Mouse (Mus musculus): ENCODE results near the gene Hook2. TPM values are rescaled to one million over a fixed set of nuclear protein-coding genes. Genes with fewer than 3 reads are reported as not detected.

The Hook2 gene
- polyA plus RNA-seq, 1 experiment from 2014 or later = 13.0 TPM

GRCm38 (mm10) chr8:84952612-84953255 is 37.7 kb upstream of the Hook2 start:
- no peak overlapping the region for H3K4me3 ChIP-seq (ENCODE audit: low read depth, low read length)
- no peak for DNase-seq (ENCODE audit: low spot score)
- H3K36me3 ChIP-seq (ENCODE audit: control insufficient read depth, insufficient read depth, low read length) = peaks cover 4% of the 10 kb centered on the region
- H3K9ac ChIP-seq (ENCODE audit: low read length) = no peak overlapping the region
- no peaks in the 10 kb centered on the region for H3K9me3 ChIP-seq (replicated peaks; ENCODE audit: control insufficient read depth, low read length)
- no peak overlapping the region for H3K4me2 ChIP-seq (ENCODE audit: low read length)
- no peak for ATAC-seq
- H3K27ac ChIP-seq (ENCODE audit: low read depth, low read length) = no peak overlapping the region
- WGBS = 10% methylated on average over 18 of the region's 18 CpGs
- H3K27me3 ChIP-seq (replicated peaks; ENCODE audit: control insufficient read depth, insufficient read depth, low read length) = peaks cover 14% of the 10 kb centered on the region
- no peaks in the 10 kb centered on the region for H3K4me1 ChIP-seq (ENCODE audit: control insufficient read depth, insufficient read depth, low read length)

- no peaks in the 10 kb centered on the region for H3K27me3 ChIP-seq (replicated peaks; ENCODE audit: control insufficient read depth, insufficient read depth, low read length)
- no peaks in the 10 kb centered on the region for H3K9me3 ChIP-seq (replicated peaks; ENCODE audit: control insufficient read depth, low read length)
- H3K9ac ChIP-seq (ENCODE audit: low read length) = no peak overlapping the region
- H3K36me3 ChIP-seq (ENCODE audit: control insufficient read depth, insufficient read depth, low read length) = peaks cover 24% of the 10 kb centered on the region
- no peak overlapping the region for H3K27ac ChIP-seq (ENCODE audit: low read depth, low read length)
- no peaks in the 10 kb centered on the region for H3K4me1 ChIP-seq (ENCODE audit: control insufficient read depth, insufficient read depth, low read length)
- no peak overlapping the region for H3K4me2 ChIP-seq (ENCODE audit: low read length)
- H3K4me3 ChIP-seq (ENCODE audit: low read depth, low read length) = no peak overlapping the region
- 42% methylated on average over 2 of the region's 2 CpGs for WGBS
- peak; percentile 89 for DNase-seq (ENCODE audit: low spot score)
- peak; percentile 37 for ATAC-seq
Measured at GRCm38 (mm10) chr8:84956768-84957167, 33.6 kb upstream of the Hook2 start.

GRCm38 (mm10) chr8:84959811-84960210 is 30.6 kb upstream of the Hook2 start:
- Histone ChIP-seq H3K4me3 (ENCODE audit: low read depth, low read length) (no peak overlapping the region), H3K27ac (ENCODE audit: low read depth, low read length) (no peak overlapping the region), H3K9ac (ENCODE audit: low read length) (no peak overlapping the region), H3K4me2 (ENCODE audit: low read length) (no peak overlapping the region), H3K36me3 (ENCODE audit: control insufficient read depth, insufficient read depth, low read length) (peaks cover 29% of the 10 kb centered on the region), H3K4me1 (ENCODE audit: control insufficient read depth, insufficient read depth, low read length) (peaks cover under 1% of the 10 kb centered on the region; the same call in 1 of the 2 replicates), H3K9me3 (replicated peaks; ENCODE audit: control insufficient read depth, low read length) (no peaks in the 10 kb centered on the region), H3K27me3 (replicated peaks; ENCODE audit: control insufficient read depth, insufficient read depth, low read length) (no peaks in the 10 kb centered on the region)
- ATAC-seq (no peak), DNase-seq (ENCODE audit: low spot score) (no peak)
- 92% methylated on average over 7 of the region's 7 CpGs for WGBS

- no peak for DNase-seq (ENCODE audit: low spot score)
- peaks cover 22% of the 10 kb centered on the region for H3K36me3 ChIP-seq (ENCODE audit: control insufficient read depth, insufficient read depth, low read length)
- no peak overlapping the region for H3K27ac ChIP-seq (ENCODE audit: low read depth, low read length)
- H3K4me3 ChIP-seq (ENCODE audit: low read depth, low read length) = no peak overlapping the region
- no peak overlapping the region for H3K4me2 ChIP-seq (ENCODE audit: low read length)
- no peaks in the 10 kb centered on the region for H3K27me3 ChIP-seq (replicated peaks; ENCODE audit: control insufficient read depth, insufficient read depth, low read length)
- H3K4me1 ChIP-seq (ENCODE audit: control insufficient read depth, insufficient read depth, low read length) = peaks cover 13% of the 10 kb centered on the region
- no peak for ATAC-seq
- 89% methylated on average over 4 of the region's 4 CpGs for WGBS
- H3K9me3 ChIP-seq (replicated peaks; ENCODE audit: control insufficient read depth, low read length) = no peaks in the 10 kb centered on the region
- H3K9ac ChIP-seq (ENCODE audit: low read length) = no peak overlapping the region
Measured at GRCm38 (mm10) chr8:84963952-84964351, 26.5 kb upstream of the Hook2 start.

- H3K36me3 ChIP-seq (ENCODE audit: control insufficient read depth, insufficient read depth, low read length) = peaks cover 13% of the 10 kb centered on the region
- peak overlapping the region; percentile 77 for H3K9ac ChIP-seq (ENCODE audit: low read length)
- H3K4me1 ChIP-seq (ENCODE audit: control insufficient read depth, insufficient read depth, low read length) = peaks cover 17% of the 10 kb centered on the region
- H3K27me3 ChIP-seq (replicated peaks; ENCODE audit: control insufficient read depth, insufficient read depth, low read length) = no peaks in the 10 kb centered on the region
- ATAC-seq = peak; percentile 88
- under 1% methylated on average over 41 of the region's 41 CpGs for WGBS
- H3K4me2 ChIP-seq (ENCODE audit: low read length) = peak overlapping the region; percentile 92
- peak; percentile 99 for DNase-seq (ENCODE audit: low spot score)
- H3K27ac ChIP-seq (ENCODE audit: low read depth, low read length) = peak overlapping the region; percentile 65; the same call in 1 of the 2 replicates
- no peaks in the 10 kb centered on the region for H3K9me3 ChIP-seq (replicated peaks; ENCODE audit: control insufficient read depth, low read length)
- H3K4me3 ChIP-seq (ENCODE audit: low read depth, low read length) = peak overlapping the region; percentile 63
Measured at GRCm38 (mm10) chr8:84965731-84966291, 24.6 kb upstream of the Hook2 start.

GRCm38 (mm10) chr8:84966603-84967002 is 23.8 kb upstream of the Hook2 start:
- no peak overlapping the region; the same call in 1 of the 2 replicates for H3K4me2 ChIP-seq (ENCODE audit: low read length)
- 70% methylated on average over 3 of the region's 3 CpGs for WGBS
- H3K36me3 ChIP-seq (ENCODE audit: control insufficient read depth, insufficient read depth, low read length) = peaks cover 17% of the 10 kb centered on the region
- H3K4me1 ChIP-seq (ENCODE audit: control insufficient read depth, insufficient read depth, low read length) = peaks cover 21% of the 10 kb centered on the region
- no peaks in the 10 kb centered on the region for H3K27me3 ChIP-seq (replicated peaks; ENCODE audit: control insufficient read depth, insufficient read depth, low read length)
- H3K27ac ChIP-seq (ENCODE audit: low read depth, low read length) = no peak overlapping the region
- no peak overlapping the region for H3K4me3 ChIP-seq (ENCODE audit: low read depth, low read length)
- DNase-seq (ENCODE audit: low spot score) (no peak), ATAC-seq (0 out of 2 replicates have a peak, but pooled peaks have one; percentile 3)
- H3K9me3 ChIP-seq (replicated peaks; ENCODE audit: control insufficient read depth, low read length) = no peaks in the 10 kb centered on the region
- H3K9ac ChIP-seq (ENCODE audit: low read length) = peak overlapping the region; percentile 13; the same call in 1 of the 2 replicates

GRCm38 (mm10) chr8:84967532-84968304 is 22.7 kb upstream of the Hook2 start:
- Histone ChIP-seq H3K4me2 (ENCODE audit: low read length) (no peak overlapping the region), H3K9me3 (replicated peaks; ENCODE audit: control insufficient read depth, low read length) (no peaks in the 10 kb centered on the region), H3K27ac (ENCODE audit: low read depth, low read length) (no peak overlapping the region), H3K9ac (ENCODE audit: low read length) (peak overlapping the region; percentile 17; the same call in 1 of the 2 replicates), H3K27me3 (replicated peaks; ENCODE audit: control insufficient read depth, insufficient read depth, low read length) (no peaks in the 10 kb centered on the region), H3K4me1 (ENCODE audit: control insufficient read depth, insufficient read depth, low read length) (peaks cover 21% of the 10 kb centered on the region), H3K36me3 (ENCODE audit: control insufficient read depth, insufficient read depth, low read length) (peaks cover 22% of the 10 kb centered on the region), H3K4me3 (ENCODE audit: low read depth, low read length) (no peak overlapping the region)
- 87% methylated on average over 13 of the region's 13 CpGs for WGBS
- ATAC-seq (no peak), DNase-seq (ENCODE audit: low spot score) (no peak)

- peaks cover 21% of the 10 kb centered on the region for H3K4me1 ChIP-seq (ENCODE audit: control insufficient read depth, insufficient read depth, low read length)
- H3K4me3 ChIP-seq (ENCODE audit: low read depth, low read length) = peak overlapping the region; percentile 90
- H3K36me3 ChIP-seq (ENCODE audit: control insufficient read depth, insufficient read depth, low read length) = peaks cover 31% of the 10 kb centered on the region
- WGBS = 7% methylated on average over 2 of the region's 2 CpGs
- DNase-seq (ENCODE audit: low spot score) = no peak
- peak overlapping the region; percentile 95 for H3K4me2 ChIP-seq (ENCODE audit: low read length)
- no peak for ATAC-seq
- H3K27ac ChIP-seq (ENCODE audit: low read depth, low read length) = no peak overlapping the region
- peak overlapping the region; percentile 99 for H3K9ac ChIP-seq (ENCODE audit: low read length)
- no peaks in the 10 kb centered on the region for H3K9me3 ChIP-seq (replicated peaks; ENCODE audit: control insufficient read depth, low read length)
- H3K27me3 ChIP-seq (replicated peaks; ENCODE audit: control insufficient read depth, insufficient read depth, low read length) = no peaks in the 10 kb centered on the region
Measured at GRCm38 (mm10) chr8:84968650-84969049, 21.8 kb upstream of the Hook2 start.

All from forebrain, embryonic 14.5 days (tissue).